Mouse (Mus musculus): Measurements from ENCODE around the gene Fer1l4. TPM values are rescaled to one million over a fixed set of nuclear protein-coding genes. Genes with fewer than 3 reads are reported as not detected.
A peak's percentile ranks its signal among the peaks of the same experiment; 100 is the strongest.

Fer1l4 gene
- total RNA-seq, 2 experiments from 2014 or later, result not detected

DNA sequence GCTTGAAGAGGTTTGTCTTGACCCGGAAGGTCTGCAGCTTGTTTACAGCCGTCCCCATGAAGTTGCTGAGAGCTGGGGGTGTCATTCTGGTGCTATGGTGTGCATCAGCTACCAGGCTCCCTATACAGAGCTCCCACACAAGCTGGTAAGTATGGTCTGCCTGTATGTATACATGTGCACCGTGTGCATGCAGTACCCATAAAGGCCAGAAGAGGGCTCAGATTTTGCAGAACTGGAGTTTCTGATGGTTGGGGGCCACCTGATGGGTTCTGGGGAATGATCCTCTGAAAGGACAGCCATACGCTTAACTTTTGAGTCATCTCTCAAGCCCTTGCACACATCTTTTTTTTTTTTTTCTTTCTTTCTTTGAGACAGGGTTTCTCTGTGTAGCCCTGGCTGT, 47.4 kb downstream of the Fer1l4 start:
- DNase-seq, result peak; percentile 28

- DNase-seq, result peak; percentile 76
Measured at GRCm38 (mm10) chr2:155991863-155992321, 60.9 kb downstream of the Fer1l4 start.

DNA sequence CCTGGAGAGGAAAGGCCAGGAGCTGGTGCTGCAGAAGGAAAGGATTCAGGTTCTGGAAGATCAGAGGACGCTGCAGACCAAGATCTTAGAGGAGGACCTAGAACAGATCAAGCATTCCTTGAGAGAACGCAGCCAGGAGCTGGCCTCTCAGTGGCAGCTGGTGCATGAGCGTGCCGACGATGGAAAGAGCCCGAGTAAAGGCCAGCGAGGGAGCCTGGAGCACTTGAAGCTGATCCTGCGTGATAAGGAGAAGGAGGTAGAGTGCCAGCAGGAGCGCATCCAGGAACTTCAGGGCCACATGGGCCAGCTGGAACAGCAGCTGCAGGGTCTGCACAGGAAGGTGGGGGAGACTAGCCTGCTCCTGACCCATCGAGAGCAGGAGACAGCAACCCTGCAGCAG, 61.6 kb downstream of the Fer1l4 start:
- DNase-seq, result no peak

GRCm38 (mm10) chr2:155989085-155989484, 63.7 kb downstream of the Fer1l4 start:
- no peak for DNase-seq

DNA sequence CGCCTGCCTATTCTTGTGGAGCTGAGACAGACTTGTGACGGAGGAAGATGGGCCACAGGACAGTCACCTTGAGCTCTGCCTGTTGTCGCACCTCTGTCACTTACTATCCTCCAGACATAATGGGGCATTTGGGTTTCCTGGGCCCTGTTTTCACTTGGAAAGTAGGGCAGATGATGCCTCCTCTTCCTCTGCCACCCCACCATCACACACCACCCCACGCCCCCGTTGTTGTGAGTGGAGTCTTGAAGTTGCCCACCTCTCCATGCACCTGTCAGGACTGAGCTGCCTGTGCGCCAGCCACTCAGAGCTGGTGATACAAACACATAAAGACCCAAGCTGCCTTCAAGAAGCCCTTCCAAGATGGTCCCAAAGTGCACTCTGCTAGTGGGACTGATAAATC, 65.6 kb downstream of the Fer1l4 start:
- DNase-seq, result no peak

GRCm38 (mm10) chr2:155985776-155986175, 67.0 kb downstream of the Fer1l4 start:
- no peak for DNase-seq

DNA sequence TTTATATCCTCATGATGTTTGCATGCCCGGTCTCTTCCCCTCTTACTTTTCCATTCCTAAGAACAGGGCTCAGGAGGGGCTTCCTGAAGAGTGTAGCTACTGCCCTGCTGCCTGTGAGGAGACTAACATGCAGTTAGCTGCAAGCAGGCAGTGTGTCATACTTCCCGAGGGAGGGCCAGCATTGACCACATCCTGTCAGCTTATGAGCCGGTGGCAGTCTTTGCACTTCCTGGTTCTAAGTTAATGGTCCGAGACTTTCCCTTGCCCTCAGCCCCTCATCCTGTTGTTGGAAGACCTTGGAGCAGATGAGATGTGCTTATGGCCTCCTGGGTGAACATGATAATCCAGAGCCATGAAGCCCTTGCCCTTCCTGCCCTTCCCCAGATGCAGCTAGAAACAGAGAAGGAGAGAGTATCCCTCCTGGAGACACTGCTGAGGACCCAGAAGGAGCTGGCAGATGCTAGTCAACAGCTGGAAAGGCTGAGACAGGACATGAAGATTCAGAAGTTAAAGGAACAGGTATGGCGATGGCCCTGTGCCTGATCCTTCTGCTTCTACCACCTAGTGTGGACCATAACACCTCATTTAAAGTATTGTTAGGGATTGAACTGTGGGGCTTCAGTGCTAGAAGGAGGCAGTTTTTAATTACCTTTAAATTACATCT, 73.3 kb downstream of the Fer1l4 start:
- peak; percentile 54 for DNase-seq

- DNase-seq, result no peak
Measured at GRCm38 (mm10) chr2:155974087-155974731, 78.5 kb downstream of the Fer1l4 start.

DNA sequence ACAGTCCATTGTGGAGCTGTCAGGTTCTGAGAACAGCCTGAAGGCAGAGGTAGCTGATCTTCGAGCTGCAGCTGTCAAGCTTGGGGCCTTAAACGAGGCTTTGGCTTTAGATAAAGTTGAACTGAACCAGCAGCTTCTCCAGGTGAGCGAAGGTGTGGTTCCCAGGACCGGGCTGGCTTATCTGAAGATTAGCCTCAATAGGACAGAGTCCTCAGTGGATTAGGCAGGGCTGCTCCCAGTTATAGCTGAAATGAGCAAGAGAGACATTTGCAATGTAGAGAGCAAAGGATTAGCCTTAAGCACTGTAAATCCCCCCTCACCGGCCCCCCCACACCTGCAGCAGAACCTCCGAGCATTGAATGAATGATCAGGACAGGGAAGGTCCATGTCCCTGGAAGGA, 79.4 kb downstream of the Fer1l4 start:
- DNase-seq, result no peak

Other genes with a start within 250 kb of the Fer1l4 start
- 10 to 100 TPM; 11.0 to 11.5 TPM for gene BC029722, start 233.5 kb downstream of the Fer1l4 start, total RNA-seq (2021)
- 10 to 100 TPM; 86.4 to 95.7 TPM for gene Eif6, start 226.0 kb downstream of the Fer1l4 start, total RNA-seq (2021)
- not detected for gene Fam83c, start 218.1 kb downstream of the Fer1l4 start, total RNA-seq (2021)
- gene Uqcc1, start 122.6 kb downstream of the Fer1l4 start, total RNA-seq (2021), result 100 to 1,000 TPM; 149 to 164 TPM
- gene Gm15557, start 112.2 kb downstream of the Fer1l4 start, total RNA-seq (2021), result not detected
- under 1 TPM in 1 of 2 experiments, not detected in 1; 0.12 TPM for gene Gdf5, start 107.6 kb downstream of the Fer1l4 start, total RNA-seq (2021)
- 10 to 100 TPM; 11.9 to 14.4 TPM for gene Cep250, start 96.5 kb downstream of the Fer1l4 start, total RNA-seq (2021)
- under 1 TPM; 0.18 to 0.21 TPM for gene 6430550D23Rik, start 45.0 kb downstream of the Fer1l4 start, total RNA-seq (2021)
- gene Ergic3, start 44.9 kb downstream of the Fer1l4 start, total RNA-seq (2021), result 10 to 100 TPM; 86.5 to 91.5 TPM
- gene Spag4, start 12.2 kb upstream of the Fer1l4 start, total RNA-seq (2021), result 1 to 10 TPM in 1 of 2 experiments, under 1 TPM in 1; 0.79 to 1.5 TPM
- gene Cpne1, start 59.0 kb upstream of the Fer1l4 start, total RNA-seq (2021), result 10 to 100 TPM; 16.4 to 19.3 TPM
- gene Rbm12, start 59.0 kb upstream of the Fer1l4 start, total RNA-seq (2021), result 10 to 100 TPM; 40.2 to 43.6 TPM
- 10 to 100 TPM; 30.3 to 33.8 TPM for gene Gm28036, start 74.1 kb upstream of the Fer1l4 start, total RNA-seq (2021)
- gene Romo1, start 91.1 kb upstream of the Fer1l4 start, total RNA-seq (2021), result 100 to 1,000 TPM; 273 to 278 TPM
- gene Nfs1, start 91.2 kb upstream of the Fer1l4 start, total RNA-seq (2021), result 10 to 100 TPM; 51.5 to 51.9 TPM
- 100 to 1,000 TPM; 264 to 286 TPM for gene Rbm39, start 127.3 kb upstream of the Fer1l4 start, total RNA-seq (2021)
- gene Phf20, start 143.5 kb upstream of the Fer1l4 start, total RNA-seq (2021), result 10 to 100 TPM; 20.5 to 21.3 TPM